Mouse (Mus musculus): ENCODE data around the gene Gorasp2. TPM values are rescaled to one million over a fixed set of nuclear protein-coding genes. Genes with fewer than 3 reads are reported as not detected.
A peak's percentile ranks its signal among the peaks of the same experiment; 100 is the strongest.

Gene Gorasp2
- total RNA-seq, 4 experiments from 2014 or later = 79.1 to 86.6 (median 82.1) TPM

DNA sequence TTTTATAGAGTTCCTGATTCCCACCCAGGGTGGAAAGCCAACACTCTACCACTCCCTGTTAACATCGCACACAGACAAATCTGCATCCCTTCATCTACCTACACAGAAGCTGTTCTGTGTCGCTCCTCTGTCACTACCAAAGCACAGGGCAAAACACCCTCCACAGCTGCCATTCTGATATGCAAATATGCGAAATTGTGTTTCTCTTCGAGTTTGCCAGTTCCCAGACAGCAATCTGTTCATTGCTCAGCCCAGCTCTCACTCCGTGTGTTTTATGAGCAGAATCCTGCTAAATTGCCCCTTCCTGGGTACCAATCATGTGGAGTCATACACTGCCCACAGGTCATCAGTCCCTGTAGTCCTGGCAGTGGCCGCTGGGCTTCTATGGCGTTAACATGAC lies 4.3 kb upstream of the Gorasp2 start:
- no peak for DNase-seq (ENCODE audit: low spot score in 2 of 2)

DNA sequence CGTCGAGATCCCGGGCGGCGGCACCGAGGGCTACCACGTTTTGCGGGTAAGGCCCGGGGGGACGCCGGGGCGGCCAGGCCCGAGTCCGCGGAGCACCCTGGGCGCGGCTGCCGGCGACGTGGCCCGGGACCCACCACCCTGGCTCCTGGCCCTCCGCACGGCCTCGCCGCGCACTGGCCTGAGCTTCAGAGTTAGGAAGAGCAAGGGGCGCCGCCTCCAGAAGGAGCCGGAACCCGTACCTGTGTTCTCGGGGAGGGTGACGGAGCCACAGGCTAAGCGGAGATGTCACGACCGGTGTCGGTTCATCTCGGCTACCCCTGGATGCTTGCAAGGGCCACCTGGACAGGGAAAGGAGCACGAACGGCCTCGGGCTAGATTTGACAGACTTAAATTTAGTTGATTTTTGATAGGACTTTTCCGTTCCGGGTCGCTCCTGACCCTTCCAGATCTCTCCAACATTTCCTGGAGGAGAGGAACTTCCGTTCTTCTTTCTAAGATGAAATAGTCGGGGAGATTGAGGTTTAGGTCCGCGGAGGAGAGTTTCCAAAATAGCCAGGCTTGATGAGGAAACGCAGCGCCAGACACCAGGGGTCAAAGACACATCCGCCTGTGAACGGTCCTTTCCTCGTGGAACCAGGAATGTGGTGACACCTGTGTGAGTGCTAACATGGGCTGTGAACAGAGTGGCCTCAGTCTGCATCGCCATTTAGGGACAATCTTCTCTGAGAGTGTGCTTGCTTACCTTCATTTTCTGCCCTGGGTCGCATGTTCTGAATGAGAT lies 529 bp downstream of the Gorasp2 start, which contains the start of gene Gm26558:
TSS of gene Gm26558 (minus strand) at position 394 of the 781 bp plus-strand sequence.
- peak in 1 of 2 experiments; percentile 4 for DNase-seq (ENCODE audit: low spot score in 2 of 2)

DNA sequence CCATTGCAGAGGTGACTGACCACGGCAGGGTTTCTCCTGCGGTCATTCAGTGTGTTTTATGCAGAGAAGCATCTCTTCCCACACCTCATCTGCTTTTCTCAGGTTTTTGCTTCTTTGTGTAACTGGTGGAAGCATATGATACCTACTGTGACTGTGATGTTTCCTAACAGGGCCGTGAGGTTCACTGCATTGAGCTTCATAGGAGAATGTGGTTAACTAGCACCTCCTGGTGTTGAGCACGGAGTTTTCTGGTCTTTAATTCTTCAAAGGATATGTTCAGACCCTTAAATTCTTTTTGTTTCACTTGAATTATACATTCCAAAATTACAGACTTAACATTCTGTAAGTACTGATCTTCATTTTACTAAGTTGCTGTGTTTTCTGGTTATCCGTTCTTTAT lies 2.4 kb downstream of the Gorasp2 start:
- no peak for DNase-seq (ENCODE audit: low spot score in 2 of 2)

DNA sequence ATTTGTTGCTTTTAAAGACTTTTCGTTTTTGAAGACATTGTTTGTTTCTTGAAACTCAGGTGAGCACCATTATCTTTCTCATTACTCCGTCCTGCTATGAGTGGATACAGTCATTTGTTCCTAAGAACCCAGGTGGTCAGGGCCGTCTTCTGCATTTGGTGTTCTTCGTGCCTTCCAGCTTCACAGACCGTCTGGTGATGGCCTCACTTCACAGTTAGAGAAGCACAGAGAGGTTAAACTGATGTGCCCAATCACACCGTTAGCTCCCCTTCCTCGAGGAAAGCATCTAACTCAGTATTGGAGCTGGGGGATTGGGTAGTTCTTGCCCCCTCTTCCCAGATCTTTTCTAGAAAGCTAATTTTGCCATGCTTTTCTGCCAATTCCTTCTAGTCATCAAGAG lies 5.6 kb downstream of the Gorasp2 start:
- DNase-seq (ENCODE audit: low spot score in 2 of 2) = no peak

DNA sequence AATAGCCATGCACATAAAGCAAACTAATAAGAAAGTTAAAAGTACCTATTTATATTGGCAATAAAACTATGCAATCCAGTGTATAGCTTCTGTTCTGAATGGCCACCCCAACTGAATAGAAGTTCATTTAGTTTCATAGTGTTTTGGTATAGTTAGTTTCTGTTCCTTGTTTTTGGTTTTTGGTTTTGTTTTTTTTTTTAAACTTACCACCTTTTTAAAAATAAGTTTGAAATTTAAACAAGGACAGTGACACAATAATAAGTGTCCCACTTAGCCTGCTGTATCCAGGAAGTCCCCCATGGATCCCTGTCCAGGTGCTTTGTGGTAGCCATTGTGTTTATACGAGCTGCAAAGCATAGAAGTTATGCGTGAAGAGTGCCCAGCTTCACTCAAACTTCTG lies 7.9 kb downstream of the Gorasp2 start:
- DNase-seq (ENCODE audit: low spot score in 2 of 2) = no peak

DNA sequence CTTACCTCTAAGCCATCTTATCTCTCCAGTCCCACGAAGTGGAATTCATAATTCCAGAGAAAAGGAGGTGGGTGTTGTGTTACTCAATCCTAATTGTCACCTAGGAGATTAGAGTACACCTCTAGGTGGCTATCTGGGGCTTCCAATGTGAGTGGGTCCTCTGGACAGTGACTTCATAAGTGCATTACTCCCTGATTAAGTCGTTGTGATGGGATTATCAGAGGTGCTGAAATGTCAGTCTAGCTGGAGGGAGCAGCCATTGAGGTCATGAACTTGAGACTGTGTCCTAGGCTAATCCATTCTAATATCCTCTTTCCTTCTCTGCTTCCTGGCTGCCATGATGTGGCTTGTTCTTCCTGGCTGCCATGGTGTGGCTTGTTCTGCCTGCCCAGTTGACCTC lies 8.5 kb downstream of the Gorasp2 start:
- DNase-seq (ENCODE audit: low spot score in 2 of 2) = no peak

DNA sequence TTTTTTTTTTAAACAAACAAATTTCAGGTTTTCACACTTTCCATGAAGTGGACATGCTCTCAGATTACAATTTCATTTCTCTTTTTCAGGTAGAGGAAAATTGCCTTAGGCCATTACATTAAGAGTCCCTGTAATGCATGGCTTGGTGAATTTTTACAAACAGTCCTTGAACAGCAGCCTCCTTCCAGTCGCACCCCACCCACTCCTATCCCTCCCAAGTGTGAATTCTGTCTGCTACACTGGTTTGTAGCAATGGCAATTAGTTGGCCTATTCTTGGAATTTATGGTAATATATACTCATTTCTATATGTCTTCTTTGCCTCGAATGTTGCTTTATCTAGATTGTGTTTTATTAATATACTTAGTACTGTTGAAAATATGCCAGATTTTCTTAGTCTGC lies 11.1 kb downstream of the Gorasp2 start:
- no peak for DNase-seq (ENCODE audit: low spot score in 2 of 2)

DNA sequence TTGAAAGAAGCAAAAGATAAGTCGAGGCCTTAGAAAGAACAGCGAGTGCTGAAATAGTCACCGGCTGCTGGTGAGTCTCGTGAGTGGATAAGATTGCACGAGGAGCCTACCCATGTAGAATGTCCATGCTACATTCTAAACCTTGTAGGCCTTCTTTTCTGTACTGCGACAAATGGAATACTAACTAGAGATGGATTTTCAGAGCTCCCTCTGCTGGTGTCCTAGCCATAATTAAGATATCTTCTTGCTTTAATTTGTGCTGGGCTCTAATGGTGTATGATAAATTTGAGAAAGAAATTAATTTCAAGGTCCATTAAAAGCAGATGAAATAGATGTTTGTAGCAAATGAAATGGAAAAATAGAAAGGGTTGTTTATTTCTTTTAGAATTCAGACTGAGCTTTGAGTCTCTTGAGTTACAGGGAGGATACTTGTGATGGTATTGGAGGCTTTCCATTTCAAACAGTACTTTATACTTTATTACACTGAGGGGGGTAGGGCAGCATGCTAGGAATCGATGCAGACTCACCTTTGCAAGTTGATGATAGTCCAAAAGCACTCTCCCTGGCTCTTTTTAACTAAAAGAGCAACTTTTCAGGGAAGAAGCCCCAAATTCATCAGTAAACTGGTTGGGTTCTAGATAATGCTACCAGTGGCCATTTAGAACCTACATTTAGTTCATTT lies 12.2 kb downstream of the Gorasp2 start:
- no peak for DNase-seq (ENCODE audit: low spot score in 2 of 2)

DNA sequence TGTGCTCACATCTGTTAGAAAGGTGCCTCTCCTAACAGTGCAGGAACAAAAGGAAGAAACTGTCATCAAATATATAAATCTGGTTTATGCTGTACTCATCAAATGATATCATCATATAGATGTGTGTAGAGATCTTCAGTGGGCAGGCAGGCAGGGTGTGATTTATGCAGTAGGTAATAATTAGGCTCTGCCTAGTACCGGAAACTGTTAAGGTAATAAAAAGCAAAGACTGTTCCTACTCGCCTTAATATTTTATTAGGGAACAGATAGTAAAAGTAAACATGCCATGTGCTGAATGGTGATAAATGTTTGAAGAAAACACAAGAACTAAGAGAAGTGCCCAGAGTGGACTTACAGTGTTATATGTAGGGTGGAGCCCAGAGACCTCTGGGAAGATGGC lies 20.9 kb downstream of the Gorasp2 start:
- DNase-seq (ENCODE audit: low spot score in 2 of 2) = no peak

DNA sequence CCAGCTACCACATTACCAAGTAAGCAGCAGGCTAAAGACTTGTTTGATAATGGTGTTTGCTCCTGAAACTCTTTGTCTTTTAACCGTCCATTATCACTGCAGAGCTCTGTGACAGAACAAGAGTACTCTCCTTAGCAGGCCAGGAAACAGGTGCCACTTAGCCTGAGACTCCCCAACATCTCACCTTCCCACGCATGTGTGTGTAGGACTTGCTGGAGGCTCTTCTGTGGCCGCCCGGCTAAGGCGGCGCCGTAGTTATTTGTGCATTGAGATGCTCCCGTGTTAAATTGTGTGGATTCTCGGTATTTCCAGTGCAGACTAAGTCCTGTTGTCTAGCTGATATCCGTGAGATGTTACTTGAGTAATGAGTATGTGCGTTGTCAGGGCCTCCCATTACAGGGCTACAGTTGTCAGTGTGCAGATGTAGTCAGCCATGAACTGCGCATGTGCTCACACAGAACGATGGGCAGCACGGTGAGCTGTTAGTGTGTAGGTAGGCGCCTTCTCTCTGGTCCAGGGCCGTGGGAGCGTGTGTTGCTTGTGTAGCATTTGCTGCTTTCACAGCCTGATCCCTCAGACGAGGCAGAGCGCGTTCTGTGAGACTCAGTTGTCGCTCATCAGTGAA lies 27.2 kb downstream of the Gorasp2 start:
- DNase-seq (ENCODE audit: low spot score in 2 of 2) = no peak

DNA sequence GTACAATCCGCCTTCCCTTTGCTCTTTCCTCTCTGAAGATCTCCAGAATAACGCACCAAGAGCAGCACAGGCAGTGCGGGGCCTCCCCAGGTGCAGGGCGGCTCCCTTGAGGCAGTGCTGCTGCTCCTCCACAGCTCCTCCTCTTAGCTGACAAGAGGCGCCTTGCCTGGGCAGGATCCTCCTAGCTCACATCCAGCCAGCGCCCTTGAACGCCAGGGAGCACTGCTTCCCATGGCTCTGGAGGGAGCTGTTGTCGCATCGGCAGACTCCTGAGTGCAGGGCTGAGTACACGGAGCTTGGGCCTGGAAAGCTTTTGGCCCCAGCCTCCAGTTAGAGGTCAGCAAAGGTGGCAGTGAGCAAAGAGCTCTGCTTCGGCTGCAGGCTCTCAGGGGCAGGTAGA lies 28.8 kb downstream of the Gorasp2 start:
- DNase-seq (ENCODE audit: low spot score in 2 of 2) = peak in 1 of 2 experiments; percentile 31

DNA sequence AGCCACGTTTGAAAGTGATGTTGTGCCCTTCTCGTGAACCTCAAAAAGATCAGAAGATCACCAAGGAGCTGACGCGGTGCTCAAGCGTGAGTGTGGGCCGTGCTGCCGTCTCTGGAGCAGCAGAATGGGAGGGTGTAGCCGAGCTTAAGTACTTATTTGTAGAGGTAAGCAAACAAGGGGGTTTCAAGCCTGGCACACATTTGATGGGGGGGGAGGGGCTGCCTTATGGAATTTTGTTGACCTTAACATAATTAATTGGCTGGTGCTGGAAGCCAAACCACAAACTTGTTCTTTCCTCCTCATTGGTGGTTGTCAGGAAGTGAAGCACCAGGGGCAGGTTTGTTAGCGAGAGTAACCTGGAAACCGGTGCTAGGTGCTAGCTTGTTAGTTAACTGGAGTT lies 34.3 kb downstream of the Gorasp2 start:
- no peak for DNase-seq (ENCODE audit: low spot score in 2 of 2)

DNA sequence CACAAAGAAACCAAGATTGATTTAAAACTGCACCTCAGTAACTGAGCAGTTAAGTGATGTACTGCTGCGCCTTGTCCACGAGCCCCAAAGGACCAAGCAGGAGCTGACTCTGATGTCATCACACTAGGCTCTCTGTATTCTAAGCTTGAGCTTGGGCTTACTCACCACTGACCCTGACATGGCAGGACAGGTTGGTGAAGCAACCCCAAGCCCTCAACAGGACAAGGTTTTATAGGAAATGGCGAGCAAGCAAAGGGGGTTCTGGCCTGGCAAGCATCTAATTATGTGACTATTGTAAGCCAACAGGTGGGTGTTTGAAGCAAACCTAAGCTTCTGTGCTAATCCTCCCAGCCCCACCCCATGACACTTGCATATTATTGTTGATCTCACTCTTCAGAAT lies 39.5 kb downstream of the Gorasp2 start:
- DNase-seq (ENCODE audit: low spot score in 2 of 2) = no peak

DNA sequence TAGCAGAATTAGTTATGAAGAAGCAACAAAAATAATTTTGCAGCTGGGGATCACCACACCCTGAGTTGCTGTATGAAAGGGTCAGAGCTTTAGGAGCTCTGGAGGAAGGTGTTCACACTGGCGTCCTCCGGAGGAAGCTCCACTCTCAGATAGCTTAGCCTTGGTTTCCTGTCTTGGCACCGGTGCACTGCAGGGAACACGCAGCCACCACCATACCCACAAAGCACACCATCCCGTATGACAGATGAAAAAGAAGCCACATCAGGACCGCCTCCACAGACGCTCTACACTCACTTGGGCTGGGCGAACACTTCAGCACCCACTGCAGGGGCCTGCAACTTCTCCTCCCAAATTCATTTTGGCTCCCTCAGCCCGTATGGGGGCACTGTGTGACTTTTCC lies 40.2 kb downstream of the Gorasp2 start:
- DNase-seq (ENCODE audit: low spot score in 2 of 2) = no peak

DNA sequence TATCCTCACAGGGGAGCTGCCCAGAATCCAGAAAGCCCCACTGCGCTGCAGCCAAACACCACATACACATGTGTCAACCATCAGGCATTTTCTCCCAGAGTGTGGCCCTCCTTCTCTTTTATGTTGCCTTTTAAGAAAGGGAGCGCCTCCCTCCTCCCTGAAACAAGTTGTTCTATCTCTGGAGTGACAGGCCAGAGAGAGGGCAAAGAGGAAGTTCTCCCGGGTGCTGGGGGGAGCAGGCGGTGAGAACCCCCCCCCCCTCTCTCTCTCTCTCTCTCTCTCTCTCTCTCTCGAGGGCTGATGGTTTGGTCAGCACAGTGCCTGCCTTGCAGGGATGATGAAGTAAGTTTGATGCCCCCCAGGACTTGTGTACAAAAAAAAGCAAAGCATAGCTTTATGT lies 41.0 kb downstream of the Gorasp2 start:
- DNase-seq (ENCODE audit: low spot score in 2 of 2) = no peak

DNA sequence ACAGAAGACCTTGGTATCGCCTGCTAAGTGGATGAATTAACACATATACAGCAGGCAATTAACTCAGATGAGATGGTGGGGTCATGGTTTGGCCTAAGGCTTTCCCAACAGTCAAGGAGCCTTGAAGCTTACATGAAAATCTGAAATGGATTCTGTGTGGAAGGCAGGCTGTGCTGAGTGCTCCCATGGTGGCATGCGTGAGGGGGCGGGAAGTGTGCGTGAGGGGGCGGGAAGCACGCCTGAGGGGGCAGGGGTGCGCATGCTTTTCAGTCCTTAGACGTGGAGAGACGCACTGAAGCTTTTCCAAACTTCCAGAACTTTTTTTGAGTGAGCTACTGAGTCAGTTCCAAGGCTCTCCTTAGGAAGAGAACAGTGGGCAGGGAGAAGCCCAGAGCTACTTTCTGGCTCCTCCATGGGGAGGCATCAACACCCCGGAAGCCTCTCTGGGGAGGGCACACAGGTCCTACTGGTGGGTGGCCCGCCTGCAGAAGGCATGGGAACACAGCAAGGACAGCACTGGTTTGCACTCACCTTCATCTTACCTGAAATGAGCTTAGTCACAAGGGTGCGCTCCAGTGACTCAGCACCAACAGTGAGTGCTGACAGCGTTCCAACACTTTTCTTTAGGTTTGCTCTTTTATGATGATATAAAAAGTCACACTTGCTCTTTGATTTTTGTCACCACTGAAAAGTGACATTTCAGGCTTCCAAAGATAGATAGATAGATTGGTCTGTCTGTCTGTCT lies 47.8 kb downstream of the Gorasp2 start:
- no peak for DNase-seq (ENCODE audit: low spot score in 2 of 2)

DNA sequence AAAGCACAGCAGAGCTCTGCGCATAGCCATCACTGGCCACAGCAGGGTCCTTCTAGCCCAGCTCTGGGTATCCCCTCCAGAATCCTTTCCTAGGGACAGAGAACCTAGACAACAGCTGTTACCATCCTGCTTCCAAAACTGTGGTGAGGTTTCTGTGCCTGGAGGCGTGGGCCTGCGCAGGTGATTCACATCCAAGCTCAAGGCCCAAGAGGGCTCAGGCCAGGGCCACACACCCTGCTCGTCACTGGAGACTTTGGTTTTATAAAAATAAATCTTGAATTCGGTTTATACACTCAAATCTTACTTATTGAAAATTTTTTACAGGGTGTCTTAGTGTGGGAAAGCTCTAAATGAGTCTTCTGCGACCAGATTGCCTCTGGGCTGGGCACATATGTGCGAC lies 48.9 kb downstream of the Gorasp2 start:
- no peak for DNase-seq (ENCODE audit: low spot score in 2 of 2)

DNA sequence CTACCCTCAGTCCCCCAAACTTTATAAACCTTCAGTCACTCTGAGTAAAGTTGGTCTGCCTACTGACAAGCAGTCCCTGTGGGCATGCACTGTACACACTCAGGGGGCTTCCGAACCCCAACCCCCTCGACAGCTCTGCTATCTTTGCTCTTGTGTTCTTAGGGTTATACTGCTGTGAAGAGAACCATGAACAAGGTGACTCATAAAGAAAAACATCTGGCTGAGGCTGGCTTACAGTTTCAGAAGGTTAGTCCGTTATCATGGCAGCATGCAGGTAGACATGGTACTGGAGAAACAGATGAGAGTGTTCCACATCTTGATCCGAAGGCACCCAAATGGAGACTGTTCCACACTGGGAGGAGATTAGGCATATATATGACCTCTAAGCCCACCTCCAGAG lies 49.5 kb downstream of the Gorasp2 start:
- DNase-seq (ENCODE audit: low spot score in 2 of 2) = no peak

DNA sequence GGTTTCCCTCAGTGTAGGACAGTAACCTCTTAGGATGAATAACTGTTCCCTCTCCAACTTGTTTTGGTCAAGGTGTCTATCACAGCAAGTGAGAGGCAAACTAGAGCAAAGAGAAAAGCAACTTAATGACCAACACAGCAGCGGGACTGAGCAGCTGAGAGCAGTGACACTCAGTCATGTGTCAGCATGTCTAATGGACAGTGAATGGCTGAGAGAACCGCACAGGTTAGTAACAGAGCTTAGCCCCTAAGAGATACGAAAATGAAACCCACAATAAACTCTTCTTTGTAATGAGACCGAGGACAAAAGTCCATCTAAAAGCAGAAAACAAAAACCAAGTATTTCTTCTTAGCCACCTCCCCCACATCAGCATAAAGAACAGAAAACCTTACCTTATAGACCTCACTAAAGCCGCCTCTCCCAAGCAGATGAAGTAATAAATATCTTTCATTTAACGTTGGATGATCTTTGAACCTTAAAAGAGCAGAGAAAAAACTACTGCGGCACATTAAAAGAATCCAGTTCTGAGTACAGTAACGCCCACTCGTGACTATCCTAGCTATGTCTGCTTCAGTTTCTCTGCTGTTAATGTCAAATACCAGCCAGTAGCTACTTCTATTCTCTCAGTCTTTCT lies 62.4 kb downstream of the Gorasp2 start:
- no peak for DNase-seq (ENCODE audit: low spot score in 2 of 2)

DNA sequence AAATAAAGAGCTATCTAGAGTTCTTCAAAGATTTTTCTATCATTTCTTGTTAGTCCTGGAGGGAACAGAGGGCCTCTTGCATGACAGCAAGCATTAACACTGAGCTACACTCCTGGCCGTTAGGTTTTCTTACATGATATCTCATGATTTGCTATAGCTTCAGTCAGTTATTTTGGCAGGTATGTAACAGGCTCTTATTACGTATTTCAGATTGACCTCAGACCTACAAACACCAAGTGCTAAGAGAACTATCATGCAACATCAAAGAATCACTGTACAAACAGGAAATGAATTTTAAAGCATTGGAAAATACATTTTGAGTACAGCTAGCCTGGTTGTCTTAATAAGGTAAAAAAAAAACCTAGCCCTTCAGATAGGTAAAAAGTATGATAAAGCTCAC lies 65.7 kb downstream of the Gorasp2 start:
- no peak for DNase-seq (ENCODE audit: low spot score in 2 of 2)

DNA sequence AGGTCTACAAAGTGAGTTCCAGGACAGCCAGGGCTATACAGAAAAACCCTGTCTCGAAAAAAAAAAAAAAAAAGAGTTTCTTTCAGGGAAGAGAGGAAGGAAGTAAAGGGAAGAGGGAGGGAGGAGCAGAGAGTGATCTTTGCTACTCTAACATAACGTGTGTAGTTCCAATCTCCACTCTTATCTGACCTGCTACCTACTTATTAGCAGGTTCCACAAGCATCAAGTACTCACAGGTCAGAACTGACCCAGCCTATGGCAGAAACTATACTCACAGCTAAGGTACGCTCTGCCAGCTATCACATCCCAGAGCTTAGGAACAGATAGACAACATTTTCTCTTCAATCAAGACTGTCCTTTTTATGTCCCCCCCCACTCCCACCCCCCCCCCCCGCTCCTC lies 74.2 kb downstream of the Gorasp2 start:
- DNase-seq (ENCODE audit: low spot score in 2 of 2) = no peak

Data from gastrocnemius, adult 8-10 months (tissue).